Mouse (Mus musculus) left cerebral cortex, postnatal 25 days (tissue): Measurements from ENCODE around the gene Phf21a. TPM values are rescaled to one million over a fixed set of nuclear protein-coding genes. Genes with fewer than 3 reads are reported as not detected.
"Not testable (repeated sequence)": the region's sequence is repeated elsewhere in the genome, so short reads cannot be mapped to it uniquely, and the experiment has no call there.

Experiments used
- DNase-seq, 2 experiments: peaks; one replicate each; pipeline ENCODE4 v3.0.0; 2022; ENCODE audit warnings: low spot score in 2 of 2, mixed read lengths in 1 of 2
- intact Hi-C: fragments of 180-260 bp; cut with DNase I; formaldehyde crosslinking; loops from one replicate; pipeline ENCODE4 v1.15.1; 2025
- total RNA-seq, 2 experiments: library from RNA; stranded (reverse); gene quantifications; 2 replicates each; pipeline ENCODE4 v1.2.3; 2021

Phf21a gene
- total RNA-seq, 2 experiments from 2014 or later, result 98.0 to 109 TPM

DNA sequence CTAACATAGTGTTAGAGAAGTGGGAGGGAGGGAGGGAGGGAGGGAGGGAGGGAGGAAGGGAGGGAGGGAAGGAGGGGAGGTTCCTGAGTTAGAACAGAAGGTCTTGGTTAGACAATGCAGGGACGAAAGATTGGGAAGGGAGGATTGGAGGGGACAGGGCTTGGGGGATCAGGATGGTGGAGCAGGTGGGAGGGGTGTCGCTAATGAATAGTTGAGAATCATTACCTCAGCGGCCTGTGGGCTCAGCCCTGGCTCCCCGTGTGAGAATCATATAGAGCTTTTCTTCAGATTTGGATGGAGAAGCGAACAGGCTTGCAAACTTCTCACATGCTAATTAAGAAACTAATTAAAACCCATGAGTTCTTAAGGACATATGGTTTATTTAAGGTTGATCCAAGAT is 23.3 kb upstream of the Phf21a start:
- DNase-seq, result no peak
- intact Hi-C loops, result no loop called here

DNA sequence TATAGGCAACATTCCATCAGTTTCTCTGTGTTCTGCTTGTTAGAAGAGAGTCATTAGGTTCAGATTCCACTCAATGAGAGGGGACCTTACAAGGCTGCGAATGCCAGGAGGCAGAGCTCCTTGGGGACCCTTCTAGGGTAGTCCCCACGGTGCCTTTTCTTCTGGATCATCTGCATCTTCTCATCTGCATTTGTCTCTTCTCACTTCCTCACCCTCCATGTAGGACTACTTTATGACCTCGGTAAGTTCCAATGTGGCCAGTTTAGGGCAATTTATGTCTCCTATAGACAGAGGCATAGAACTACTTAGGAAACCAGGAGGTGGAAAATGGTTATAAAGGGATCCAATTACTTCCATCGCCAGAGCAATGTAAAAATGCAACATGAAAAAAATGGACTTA is 21.8 kb upstream of the Phf21a start:
- DNase-seq, result no peak
- intact Hi-C loops, result no loop called here

DNA sequence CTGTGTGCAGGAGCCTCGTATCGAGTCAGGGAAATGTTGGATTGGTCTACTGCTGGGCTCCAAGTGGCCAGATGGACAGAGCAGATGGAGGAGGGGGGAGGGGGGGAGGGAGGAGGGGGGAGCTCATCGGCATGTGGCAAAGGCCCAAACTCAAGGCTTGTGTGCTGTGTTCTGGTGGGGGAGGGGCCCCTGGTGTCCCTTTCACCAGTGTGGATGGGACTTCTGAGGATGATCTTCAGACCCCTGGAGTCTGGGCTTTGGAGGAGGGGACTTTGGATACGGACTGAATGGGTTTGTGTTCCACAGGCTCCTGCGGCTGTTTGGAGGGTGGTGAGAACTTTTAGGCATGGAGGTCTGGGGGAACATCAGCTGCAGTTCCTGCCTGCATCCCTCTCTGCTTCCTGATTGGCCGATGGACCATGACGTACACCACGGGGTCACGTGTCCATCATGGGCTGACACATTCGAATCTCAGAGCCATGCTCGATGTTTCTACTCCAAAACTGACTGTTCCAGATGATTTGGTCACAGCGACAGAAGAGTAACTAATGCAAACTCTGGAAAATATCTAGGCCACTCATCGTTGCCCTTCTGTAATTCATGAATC is 16.7 kb upstream of the Phf21a start:
- DNase-seq, result no peak
- intact Hi-C loops, result no loop called here

DNA sequence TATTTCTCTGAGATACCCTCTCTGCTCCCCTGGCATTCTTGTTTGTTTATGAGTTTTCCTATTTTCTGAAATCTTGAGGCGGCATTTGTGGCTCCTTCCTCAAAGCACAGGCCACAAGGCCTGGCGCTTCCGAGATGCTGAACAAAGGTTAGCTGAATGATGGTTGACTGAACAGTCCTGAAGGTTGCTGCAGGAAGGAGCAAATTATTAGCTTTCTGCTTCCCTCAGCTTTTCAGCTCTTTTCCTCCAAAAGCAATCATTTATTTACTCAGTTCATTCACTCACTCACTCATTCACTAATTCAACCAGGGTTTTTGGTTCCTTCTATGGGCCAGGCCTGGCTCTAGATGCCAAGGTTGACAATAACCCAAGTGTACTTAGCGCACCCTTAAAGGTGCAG is 10.7 kb upstream of the Phf21a start:
- intact Hi-C loops, result no loop called here
- no peak for DNase-seq

DNA sequence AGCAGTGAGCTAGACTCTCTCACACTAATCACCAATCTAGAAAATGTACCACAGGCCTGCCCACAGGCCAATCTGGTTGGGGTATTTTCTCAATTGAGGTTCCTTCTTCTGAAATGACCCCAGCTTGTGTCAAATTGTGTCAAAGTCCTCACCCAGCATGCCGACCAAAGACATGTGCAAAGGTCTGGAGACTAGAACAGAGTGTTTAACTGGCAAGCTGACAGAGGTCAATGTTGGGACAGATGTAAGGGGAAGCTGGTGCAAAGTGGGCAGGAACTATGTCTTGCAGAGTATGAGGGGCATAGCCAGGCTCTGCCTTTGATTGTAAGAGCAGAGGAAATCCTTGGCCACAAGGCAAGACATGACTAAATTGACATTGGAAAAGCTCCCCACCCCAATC is 7.2 kb upstream of the Phf21a start:
- intact Hi-C loops, result no loop called here
- DNase-seq, result no peak

DNA sequence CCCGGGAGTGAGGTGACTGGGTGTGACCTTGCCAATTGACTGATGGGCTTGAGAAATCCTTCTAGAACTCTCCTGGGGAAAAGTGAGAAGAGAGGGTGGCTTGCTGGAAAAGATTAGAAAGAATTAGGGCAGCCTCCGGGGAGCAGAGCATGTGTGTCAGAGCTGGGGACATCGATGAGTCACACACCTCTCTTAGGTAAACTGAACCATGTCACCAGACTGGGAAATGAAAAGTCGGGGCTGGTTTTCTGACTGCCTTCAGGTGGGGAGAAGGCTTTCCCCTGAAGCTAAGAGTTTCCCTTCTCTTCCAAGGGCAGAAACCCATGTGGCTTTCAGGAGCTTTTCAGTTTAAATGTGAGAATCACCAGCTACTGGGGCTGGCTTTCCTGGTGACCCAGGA is 5.9 kb upstream of the Phf21a start:
- intact Hi-C loops, result no loop called here
- DNase-seq, result no peak

DNA sequence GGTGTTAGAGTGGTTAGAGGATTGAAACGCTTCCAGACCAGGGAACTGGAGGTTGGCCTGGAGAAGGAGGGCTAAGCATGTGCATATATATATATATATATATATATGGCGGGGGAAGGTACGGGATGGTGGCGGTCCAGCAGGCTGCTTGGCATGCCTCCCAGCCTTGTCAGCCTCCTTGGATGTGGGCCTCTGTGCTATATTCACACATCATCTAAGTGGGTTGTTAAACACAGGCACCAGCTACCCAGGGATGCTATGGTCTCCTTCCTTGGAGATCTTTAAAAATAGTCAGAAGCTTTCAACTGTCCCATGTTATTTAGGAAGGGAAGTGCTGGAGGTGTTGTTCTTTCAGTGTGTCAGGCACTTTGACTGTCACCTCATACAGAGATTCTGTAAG is 3.1 kb upstream of the Phf21a start:
- DNase-seq, result peak; percentile 42 to 92
- intact Hi-C loops, result loop anchor here (2.0 kb wide), 1 partner anchor 93 kb away; no protein-coding TSS in a partner anchor

DNA sequence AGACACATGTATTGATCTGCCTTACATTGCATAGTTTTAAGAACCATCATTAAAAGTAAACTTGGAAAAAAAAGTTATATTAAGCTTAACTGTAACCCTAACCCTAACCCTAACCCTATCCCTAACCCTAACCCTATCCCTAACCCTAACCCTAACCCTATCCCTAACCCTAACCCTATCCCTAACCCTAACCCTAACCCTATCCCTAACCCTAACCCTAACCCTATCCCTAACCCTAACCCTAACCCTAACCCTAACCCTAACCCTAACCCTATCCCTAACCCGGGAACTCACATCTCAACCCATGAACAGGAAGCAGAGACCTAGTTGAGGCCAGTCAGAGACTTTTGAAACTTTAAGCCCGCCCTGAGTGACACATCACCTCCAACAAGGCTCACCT is 586 bp downstream of the Phf21a start:
- DNase-seq, intact Hi-C loops: not testable (repeated sequence)

DNA sequence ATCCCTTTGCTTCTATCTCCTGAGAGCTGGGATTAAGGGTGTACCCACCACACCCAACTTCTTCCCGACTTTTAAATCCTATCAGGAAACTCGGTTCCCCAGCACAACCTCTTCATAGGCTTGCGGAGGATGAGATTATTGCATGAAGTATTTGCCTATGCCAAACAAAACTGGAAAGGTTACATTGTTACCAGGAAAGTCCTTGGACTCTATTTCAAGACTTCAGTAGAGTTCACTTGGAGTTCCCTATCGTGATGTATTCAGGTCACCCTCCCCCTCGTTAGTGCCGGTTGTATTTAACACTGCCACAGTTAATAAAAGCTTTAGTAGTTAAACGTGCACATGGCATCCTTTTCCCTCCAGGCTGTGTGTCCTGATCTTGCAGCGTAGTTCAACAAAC is 1.2 kb downstream of the Phf21a start:
- intact Hi-C loops, result no loop called here
- DNase-seq, result no peak

DNA sequence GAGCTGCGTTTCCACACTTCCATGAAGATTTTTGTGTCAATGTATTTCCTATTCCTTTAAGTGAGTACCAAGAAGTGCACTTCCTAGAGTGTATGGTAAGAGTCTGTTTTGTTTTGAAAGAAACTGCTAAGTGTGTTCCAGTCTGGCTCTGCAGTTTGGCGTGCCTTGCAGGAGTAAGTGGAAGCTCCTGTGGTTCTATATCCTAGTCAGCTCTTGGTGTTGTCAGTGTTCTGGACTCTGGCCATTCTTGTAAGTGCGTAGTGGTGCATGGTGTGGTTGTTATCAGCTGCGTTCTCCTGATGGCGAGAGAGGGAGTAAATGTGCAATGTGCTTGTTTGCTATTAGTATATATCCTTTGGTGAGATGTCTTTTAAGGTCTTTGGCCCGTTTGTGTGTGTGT is 7.9 kb downstream of the Phf21a start:
- no peak for DNase-seq
- intact Hi-C loops, result no loop called here

DNA sequence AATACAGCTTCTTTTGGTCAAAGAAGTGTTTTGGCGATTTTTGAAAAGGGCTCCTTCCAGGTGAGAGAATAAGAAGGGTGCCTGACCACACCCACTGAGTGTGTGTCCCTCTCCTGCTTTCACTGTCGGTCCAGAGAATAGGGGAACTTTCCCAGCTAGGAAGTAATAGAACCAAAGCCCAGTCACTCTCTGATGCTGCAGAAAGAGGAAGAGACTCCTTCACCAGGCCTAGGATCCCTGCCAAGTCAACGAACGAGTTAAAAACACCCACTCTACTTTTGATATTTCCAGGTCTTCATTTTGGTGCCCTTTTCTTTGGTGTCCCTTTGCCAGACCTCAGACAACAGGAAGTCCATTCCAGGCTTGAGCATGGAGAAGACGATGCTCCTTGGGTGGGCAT is 31.6 kb downstream of the Phf21a start:
- no peak for DNase-seq
- intact Hi-C loops, result no loop called here

DNA sequence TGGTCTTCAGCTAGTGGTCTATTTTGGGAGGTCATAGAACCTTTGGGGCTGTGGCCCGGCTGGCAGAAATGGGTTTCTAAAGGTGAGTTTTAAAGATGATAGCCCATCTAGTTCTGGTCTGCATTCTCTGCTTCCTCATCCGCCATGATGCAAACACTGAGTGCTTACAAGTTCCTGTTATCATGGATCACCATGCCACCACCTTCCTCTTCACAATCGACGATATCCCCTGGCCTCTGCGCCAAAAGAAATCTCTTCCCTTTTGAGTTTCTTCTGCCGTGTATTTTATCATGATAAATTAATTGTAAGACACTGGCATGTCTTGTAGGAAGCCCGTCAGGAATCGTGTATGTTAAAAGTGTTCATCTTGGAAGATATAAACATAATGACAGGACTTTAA is 32.4 kb downstream of the Phf21a start:
- DNase-seq, result no peak
- intact Hi-C loops, result no loop called here

DNA sequence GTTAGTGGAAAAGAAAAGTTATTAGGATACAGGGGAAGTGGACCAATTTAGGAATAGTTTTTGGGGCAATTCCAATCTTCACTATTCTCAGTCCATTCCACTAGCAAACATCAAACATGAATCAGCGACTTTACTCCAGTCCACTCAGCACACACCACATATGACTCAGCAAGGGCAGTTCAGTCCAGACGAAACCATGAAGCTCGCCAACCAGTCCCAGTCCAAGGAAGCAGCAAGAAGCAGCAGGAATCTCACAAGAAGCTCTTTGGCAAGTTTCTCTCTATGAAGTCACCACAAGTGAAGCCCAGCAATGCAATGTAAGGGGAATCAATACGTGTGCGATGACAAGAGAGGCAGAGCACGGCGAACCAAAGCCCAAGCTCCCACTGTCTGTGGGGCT is 37.2 kb downstream of the Phf21a start:
- no peak for DNase-seq
- intact Hi-C loops, result no loop called here

DNA sequence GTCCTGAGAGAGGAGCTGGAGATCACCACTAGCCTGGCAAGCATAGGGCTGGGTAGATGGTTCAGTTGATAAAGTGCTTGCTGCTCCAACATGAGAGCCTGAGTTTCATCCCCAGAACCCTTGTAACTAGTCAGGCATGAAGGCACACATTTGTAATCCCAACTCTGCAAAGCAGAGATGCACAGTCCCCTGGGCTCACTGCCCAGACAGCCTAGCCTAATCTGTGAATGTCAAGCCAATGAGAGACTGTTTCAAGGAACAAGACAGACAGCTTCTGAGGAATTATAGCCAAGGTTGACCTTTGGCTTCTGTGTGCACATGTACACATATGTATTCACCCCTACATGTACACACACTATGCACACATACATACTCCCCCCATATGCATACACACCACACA is 45.8 kb downstream of the Phf21a start:
- intact Hi-C loops, result no loop called here
- DNase-seq, result no peak

DNA sequence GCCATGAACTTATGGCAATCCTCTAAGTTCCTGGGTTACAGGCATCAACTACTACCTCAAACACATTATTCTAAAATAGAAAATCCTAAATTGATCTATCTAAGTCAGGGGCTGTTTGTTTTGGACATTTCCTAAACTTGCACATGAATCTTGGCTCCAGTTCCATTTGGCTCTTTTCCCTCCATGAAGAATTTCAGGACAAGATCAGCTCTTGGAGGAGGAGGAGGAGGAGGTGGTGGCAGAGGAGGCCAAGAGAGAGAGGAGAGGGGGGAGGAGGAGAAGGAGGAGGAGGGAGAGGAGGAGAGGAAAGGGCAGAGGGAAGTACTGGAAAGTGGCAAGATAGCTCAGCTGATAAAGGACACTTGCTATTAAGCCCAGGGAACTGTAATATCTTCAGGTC is 46.4 kb downstream of the Phf21a start:
- DNase-seq, result no peak
- intact Hi-C loops, result no loop called here

DNA sequence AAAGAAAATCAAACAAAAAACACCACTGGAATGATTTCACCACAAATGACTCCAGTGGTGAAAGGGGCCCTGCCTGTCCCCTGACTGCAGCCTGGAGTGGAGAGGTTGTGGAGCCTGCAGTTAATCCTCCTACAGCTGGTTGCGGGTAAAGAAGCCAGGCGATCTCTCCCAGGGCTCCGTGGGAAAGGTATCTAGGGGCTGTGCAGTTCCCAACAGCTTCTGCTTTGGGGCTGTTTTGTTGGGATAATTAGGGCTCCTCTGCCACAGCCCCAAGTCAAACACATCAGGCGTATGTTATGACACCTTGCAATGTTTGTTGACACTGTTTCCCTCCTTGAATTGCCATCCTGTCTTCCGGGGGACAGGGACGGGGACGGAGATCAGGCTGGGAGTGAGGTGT is 47.5 kb downstream of the Phf21a start:
- intact Hi-C loops, result no loop called here
- no peak for DNase-seq

DNA sequence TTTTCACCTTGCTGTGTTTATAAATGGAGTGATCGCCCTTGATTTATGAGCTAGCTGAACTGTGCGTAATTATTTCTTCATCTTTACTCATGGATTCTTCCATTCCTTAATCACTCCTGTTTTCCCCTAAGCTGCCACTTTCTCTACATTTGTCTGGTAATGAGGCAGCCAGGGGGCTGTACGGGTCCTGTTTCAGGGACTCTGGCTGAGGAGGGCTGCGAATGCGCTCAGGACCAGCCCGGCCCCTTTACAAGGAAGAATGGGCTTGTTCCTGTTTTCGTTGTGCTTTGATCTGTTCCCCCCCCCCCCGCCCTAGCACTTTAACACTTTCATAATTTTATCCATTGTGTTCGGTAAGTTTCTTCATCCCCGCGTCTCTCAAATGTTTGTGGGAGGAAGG is 48.2 kb downstream of the Phf21a start:
- DNase-seq, result no peak

DNA sequence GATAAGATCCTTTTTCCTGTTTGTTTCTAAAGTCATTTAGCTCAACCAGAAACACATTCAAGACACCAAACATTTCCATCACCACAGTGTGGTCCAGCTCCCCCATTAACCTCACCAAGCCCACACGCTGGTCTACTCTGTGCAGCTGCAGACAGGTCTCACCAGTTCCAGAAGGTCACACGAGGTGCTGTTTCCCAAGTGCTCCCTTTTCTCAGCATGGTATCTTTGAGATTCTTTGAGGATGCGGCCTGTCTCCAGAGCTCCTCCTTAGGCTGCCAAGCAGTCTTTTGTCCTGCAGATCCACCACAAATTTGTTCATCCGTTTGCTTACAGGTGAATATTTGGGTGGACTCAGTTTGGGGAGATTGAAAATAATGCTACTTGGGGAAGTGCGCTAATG is 51.0 kb downstream of the Phf21a start:
- DNase-seq, result no peak
- intact Hi-C loops, result no loop called here

More for the DNA sequence above, 48.2 kb downstream of the Phf21a start:
- intact Hi-C loops, result no loop called here

DNA sequence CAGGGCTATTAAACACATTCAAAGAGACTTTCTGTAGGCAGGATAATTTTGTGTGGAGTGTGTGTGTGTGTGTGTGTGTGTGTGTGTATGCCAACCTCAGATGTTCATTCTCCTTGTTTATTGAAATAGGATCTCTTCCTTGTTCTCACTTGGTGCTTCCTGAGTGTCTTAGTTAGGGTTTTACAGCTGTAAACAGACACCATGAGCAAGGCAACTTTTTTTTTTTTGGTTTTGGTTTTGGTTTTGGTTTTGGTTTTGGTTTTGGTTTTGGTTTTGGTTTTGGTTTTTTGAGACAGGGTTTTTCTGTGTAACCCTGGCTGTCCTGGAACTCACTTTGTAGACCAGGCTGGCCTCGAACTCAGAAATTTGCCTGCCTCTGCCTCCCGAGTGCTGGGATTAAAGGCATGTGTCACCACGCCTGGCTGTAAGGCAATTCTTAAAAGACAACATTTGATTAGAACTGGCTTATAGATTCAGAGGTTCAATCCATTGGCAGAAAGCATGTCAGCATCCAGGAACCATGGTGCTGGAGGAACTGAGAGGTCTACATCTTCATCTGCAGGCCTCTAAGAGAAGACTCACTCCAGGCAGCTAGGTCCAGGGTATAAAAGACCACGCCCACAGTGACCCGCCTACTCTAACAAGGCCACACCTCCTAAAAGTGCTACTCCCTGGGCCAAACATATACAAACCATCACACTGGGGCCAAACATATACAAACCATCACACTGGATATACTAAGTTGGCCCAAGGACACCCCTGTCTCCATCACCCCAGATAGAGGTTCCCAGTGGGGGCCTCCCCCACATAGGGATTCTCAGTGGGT is 55.2 kb downstream of the Phf21a start:
- intact Hi-C loops, result not testable (repeated sequence)

DNA sequence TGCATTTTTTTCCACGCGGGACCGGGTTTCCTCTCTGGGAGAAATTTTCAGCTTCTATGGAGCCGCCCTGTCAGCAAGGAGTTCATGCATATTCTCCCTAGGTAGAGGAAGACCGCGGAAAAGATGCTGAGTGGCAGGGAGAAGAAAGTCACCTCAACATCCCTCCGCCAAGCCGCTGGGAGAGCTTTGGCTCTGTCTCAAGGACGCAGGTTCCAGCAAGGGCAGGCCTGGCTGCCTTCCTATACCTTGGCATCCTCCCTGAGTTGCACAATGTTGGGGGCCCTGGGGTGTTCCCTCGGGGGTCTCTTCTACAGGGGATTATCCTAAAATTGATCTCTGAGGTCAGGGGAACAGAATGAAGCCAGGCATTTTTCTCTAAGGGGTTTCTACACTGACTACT is 71.4 kb downstream of the Phf21a start:
- no peak for DNase-seq
- intact Hi-C loops, result no loop called here

More for the DNA sequence above, 55.2 kb downstream of the Phf21a start:
- DNase-seq, result not testable (repeated sequence)

DNA sequence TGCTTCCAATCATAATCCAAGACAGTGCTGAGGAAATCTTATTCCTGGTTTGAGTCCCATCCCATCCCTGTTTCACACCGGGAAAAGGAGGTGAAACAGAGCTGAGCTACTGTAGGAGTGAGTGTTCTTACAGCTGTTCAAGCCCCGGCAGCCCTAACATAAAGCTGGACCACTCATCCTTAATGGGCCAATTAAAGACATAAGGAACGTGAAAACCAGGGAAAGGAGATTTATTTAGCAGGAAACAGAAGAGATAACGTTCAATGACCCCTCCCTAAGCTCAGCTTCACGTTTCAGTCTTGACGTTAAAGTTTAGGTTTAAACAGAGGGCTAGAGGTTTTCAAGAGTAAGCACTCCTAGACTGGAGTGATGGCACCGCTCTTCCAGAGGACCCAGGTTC is 74.0 kb downstream of the Phf21a start:
- DNase-seq, result no peak
- intact Hi-C loops, result no loop called here
